Mouse (Mus musculus) gastrocnemius, adult 8-10 months (tissue): ENCODE results near the gene CT030661.1. TPM values are rescaled to one million over a fixed set of nuclear protein-coding genes. Genes with fewer than 3 reads are reported as not detected.
A peak's percentile ranks its signal among the peaks of the same experiment; 100 is the strongest.
"Not testable (repeated sequence)": the region's sequence is repeated elsewhere in the genome, so short reads cannot be mapped to it uniquely, and the experiment has no call there.

Source experiments
- DNase-seq, 2 experiments: peaks; one replicate each; pipeline ENCODE4 v3.0.0; 2022; ENCODE audit warnings: low spot score in 2 of 2
- total RNA-seq, 4 experiments: library from RNA; stranded (reverse); gene quantifications; 2 replicates each; pipeline ENCODE4 v1.2.4; 2022

CT030661.1 gene
- 10 to 100 TPM in 2 of 4 experiments, 1 to 10 TPM in 2; 9.2 to 11.8 (median 10.1) TPM for total RNA-seq

- DNase-seq = peak; percentile 79 to 86
Measured at GRCm38 (mm10) chr17:22314730-22315226, at the start of gene CT030661.1. Gene CT030661.1, minus strand, starts transcription at chr17:22314837.

DNA sequence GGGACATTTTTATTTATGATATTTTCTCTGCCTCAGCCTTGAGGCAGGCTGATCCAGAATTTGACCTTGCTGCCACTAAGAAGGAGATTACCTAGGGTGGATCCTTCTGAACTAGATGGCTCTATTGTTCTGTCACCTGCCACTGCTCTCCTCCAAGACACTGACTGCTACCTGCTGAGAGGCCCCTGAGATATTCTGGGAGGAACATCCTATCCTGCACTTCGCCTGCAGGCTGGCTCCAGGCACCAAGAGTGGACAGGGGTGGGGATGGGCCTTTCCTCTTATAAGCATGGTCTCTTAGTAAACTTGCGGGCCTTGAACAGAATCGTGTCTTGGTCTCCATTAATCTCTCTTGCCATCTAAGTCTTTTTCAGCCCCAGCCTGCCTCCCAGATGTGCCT, 49.3 kb upstream of the CT030661.1 start:
- DNase-seq = no peak

DNA sequence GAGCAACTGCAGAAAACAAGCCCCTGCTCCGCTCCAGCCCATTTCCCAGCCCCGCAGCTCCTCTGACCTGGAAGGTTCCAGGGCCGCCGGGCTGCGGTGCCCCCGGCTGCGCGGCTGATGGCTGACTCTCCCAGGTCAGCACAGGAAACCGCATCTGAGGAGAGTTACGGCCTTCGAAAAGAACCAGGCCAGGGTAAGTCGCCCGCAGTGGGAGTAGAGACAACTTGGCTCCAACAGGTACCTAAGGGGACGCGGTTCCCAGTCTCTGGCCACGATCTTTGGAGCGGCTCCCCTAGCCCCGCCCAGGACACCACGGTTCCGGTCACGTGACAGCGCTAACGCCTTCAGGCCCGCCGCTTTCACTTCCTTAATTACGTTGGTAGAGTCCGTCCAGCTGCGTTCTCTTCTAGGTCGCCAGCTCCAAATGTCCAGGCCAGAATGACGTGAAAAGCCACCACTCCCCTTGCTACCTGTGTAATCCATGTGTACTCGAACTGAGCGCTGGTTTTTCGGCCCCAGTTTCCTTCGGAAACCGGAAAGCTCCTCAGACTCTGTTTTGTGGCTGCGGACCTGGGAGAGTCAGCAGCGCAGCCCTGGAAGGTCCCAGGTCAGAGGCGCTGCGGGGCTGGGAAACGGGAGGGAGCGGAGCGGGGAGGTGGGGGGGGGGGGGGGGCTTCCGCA, 46.6 kb upstream of the CT030661.1 start, which contains the start of the genes Zfp944 and Zfp758:
Gene Zfp944, minus strand, starts transcription at position 300 of the 681 bp plus-strand sequence.
Gene Zfp758, plus strand, starts transcription at position 353 of the 681 bp plus-strand sequence.
- peak; percentile 13 to 21 for DNase-seq

GRCm38 (mm10) chr17:22360572-22360971, 45.9 kb upstream of the CT030661.1 start:
- no peak for DNase-seq

DNA sequence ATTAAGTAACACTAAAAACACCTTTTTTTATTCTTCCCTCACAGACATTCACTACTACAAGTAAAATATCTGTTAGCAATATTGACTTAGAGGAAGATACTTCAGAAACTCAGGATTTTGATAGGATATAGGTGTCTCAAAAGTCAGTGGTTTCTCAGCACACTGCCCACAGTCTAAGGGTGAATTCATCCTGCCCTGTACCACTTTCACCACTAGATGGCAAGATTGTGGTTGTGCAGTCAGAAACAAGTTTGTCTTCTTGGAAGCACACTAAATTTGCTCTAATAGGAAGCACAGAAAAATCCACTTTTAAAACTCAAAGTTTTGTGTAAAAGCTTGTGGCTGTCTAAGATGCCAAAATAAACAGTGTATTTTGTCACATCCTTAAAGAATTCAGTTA, 38.2 kb upstream of the CT030661.1 start:
- DNase-seq = no peak

- not testable (repeated sequence) for DNase-seq
Measured at GRCm38 (mm10) chr17:22315247-22315646, 610 bp upstream of the CT030661.1 start.

DNA sequence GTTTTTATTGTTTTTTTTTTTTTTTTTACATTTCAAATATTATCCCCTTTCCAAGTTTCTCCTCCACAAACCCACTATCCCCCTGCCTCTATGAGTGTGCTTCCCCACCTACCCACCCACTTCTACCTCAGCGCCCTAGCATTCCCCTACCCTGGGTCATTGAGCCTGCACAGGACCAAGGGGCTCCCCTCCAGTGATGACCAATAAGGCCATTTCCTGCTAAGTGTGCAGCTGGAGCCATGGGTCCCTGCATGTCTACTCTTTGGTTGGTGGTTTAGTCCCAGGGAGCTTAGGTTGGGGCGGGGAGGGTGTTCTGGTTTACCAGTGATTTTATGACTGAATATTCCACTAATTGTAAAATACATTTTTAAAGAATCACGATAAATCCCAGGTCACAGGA, 418 bp downstream of the CT030661.1 start:
- DNase-seq = not testable (repeated sequence)

Other genes with a start within 250 kb of the CT030661.1 start
- 1 to 10 TPM in 1 of 4 experiments, under 1 TPM in 3; 0.48 to 1.1 (median 0.77) TPM for gene Zfp947, start 148.6 kb downstream of the CT030661.1 start, total RNA-seq
- 1 to 10 TPM; 1.8 to 3.0 (median 2.6) TPM for gene Zfp994, start 89.2 kb downstream of the CT030661.1 start, total RNA-seq
- 1 to 10 TPM; 3.4 to 5.1 (median 4.3) TPM for gene Zfp944, start 46.6 kb upstream of the CT030661.1 start, total RNA-seq
- gene Zfp758, start 46.6 kb upstream of the CT030661.1 start, total RNA-seq = 10 to 100 TPM in 1 of 4 experiments, 1 to 10 TPM in 3; 7.0 to 10.0 (median 7.8) TPM
- gene Zfp946, start 109.4 kb upstream of the CT030661.1 start, total RNA-seq = 1 to 10 TPM; 3.5 to 5.4 (median 4.5) TPM